Mouse (Mus musculus) embryonic facial prominence, embryonic 12.5 days (tissue): ENCODE results near the gene Erbb4. TPM values are rescaled to one million over a fixed set of nuclear protein-coding genes. Genes with fewer than 3 reads are reported as not detected.

Source experiments
- ATAC-seq: fragments of 200-750 bp; cut with Nextera tagmentation; 2 replicates; pipeline ENCODE4 v1.8.0; 2017; ENCODE audit not compliant: insufficient number of reproducible peaks, insufficient read depth, low FRiP score, low TSS enrichment
- H3K27ac ChIP-seq: fragments of 300-500 bp; sonication (generic); 2 replicates; pipeline ENCODE4 v1.5.1; 2016; ENCODE audit warnings: mild to moderate bottlenecking
- H3K27me3 ChIP-seq: fragments of 300-500 bp; sonication (generic); 2 replicates; pipeline ENCODE4 v1.6.1; 2016; ENCODE audit warnings: mild to moderate bottlenecking, moderate library complexity
- H3K36me3 ChIP-seq: fragments of 300-500 bp; sonication (generic); 2 replicates; pipeline ENCODE4 v1.6.1; 2016; ENCODE audit warnings: mild to moderate bottlenecking
- H3K4me1 ChIP-seq: fragments of 300-500 bp; sonication (generic); 2 replicates; pipeline ENCODE4 v1.6.1; 2016
- H3K4me2 ChIP-seq: fragments of 300-500 bp; sonication (generic); replicated peaks from 2 replicates; pipeline ENCODE4 v1.6.1; 2016; ENCODE audit warnings: mild to moderate bottlenecking, moderate library complexity
- H3K4me3 ChIP-seq: fragments of 300-500 bp; sonication (generic); 2 replicates; pipeline ENCODE4 v1.5.1; 2016; ENCODE audit warnings: mild to moderate bottlenecking
- H3K9ac ChIP-seq: fragments of 300-500 bp; sonication (generic); 2 replicates; pipeline ENCODE4 v1.6.1; 2016; ENCODE audit warnings: mild to moderate bottlenecking, moderate library complexity
- H3K9me3 ChIP-seq: fragments of 300-500 bp; sonication (generic); 2 replicates; pipeline ENCODE4 v1.6.1; 2016; ENCODE audit warnings: mild to moderate bottlenecking, moderate library complexity
- WGBS: fragments of 180-500 bp; shearing (Covaris S2); methylation state at CpG from one replicate; pipeline ENCODE4 v1.1.7; 2016; 5-methylcytosine and 5-hydroxymethylcytosine counted together
- polyA plus RNA-seq: library from polyadenylated mRNA; unstranded; fragments of >200 nt; fragmentation: Nextera tagmentation; extraction: Ambion mirVana; gene quantifications from 2 replicates; pipeline ENCODE4 v1.2.1, GENCODE M21; 2016

Gene Erbb4
- polyA plus RNA-seq, 1 experiment from 2014 or later, result 1.3 TPM

DNA sequence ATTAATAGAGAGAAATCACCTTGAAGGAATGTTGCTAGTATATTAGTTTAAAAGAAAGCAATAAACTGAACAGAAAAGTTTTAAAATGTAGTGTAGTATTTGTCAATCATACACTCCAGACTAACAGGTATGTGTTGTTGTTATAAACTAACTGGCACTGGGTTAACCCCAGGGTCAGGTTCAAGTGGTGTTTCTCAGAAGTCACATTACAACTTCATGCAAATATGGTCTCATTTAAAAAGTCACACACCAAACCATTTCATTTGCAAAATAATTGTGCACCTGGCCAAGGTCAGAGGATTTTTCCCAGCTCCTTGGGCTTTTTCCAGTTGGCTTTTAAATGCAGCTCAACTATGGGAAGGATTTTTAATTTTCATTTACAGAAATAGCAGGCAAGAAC lies 173.1 kb downstream of the Erbb4 start:
- no peaks in the 10 kb centered on the region for H3K4me1 ChIP-seq
- no peak overlapping the region for H3K4me2 ChIP-seq
- no peak overlapping the region for H3K27ac ChIP-seq
- H3K27me3 ChIP-seq, result no peaks in the 10 kb centered on the region
- ATAC-seq, result no peak
- no peaks in the 10 kb centered on the region for H3K9me3 ChIP-seq
- no peak overlapping the region for H3K9ac ChIP-seq
- H3K36me3 ChIP-seq, result no peaks in the 10 kb centered on the region
- H3K4me3 ChIP-seq, result no peak overlapping the region

DNA sequence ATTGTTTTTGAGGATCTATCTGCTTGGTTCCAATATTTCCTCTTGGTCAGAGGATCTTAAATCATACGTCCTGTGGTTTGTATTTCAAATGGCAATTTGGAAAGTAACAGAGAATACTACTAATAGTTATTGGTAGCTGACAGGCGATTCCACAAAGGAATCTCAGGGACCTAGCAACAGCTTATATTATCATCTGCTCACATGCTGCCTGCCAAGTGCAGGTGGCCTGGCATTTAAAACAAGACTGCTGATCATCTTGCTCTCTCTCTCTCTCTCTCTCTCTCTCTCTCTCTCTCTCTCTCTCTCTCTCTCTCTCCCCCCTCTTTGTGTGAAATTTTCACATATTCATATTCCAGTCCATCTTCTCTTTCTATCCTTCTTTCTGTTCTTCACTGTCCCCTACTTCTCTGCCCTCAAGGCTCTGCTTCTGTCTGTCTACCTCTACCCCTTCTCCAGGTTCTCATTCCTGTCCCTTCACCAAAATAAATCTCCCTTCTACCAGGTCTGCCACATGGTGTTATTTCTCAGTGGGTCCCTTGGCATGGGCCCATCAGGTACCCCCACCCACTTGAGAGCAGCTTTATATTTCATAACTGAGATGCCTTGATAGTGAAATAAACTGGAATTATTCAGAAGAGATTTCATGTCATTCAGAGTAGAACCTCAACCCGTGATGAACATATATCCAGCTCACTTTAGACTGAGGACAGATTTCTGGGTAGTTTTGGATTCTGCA lies 174.4 kb downstream of the Erbb4 start:
- WGBS, result 82% methylated on average over 3 of the region's 3 CpGs
- no peak overlapping the region for H3K4me2 ChIP-seq

DNA sequence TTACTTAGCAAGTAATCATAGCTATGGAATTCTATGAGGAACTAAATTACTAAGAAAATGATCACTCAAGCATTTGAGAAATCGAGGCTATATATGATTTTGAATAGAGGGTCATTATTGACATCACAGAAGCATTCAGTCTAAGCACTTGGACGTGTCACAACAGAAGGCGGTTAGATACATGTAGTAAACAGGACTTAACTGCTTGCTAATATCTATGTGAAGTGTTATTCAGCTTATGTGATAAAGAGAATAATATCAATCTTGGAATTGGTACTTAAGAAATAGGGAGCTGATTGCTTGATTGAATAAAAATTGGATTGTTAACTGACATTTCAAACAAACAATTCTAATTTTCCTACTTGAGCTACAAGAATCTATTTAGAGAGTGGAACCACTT lies 190.0 kb downstream of the Erbb4 start:
- Histone ChIP-seq H3K4me3 (no peak overlapping the region), H3K4me1 (no peaks in the 10 kb centered on the region), H3K27ac (no peak overlapping the region), H3K36me3 (no peaks in the 10 kb centered on the region), H3K4me2 (no peak overlapping the region), H3K9ac (no peak overlapping the region), H3K9me3 (no peaks in the 10 kb centered on the region), H3K27me3 (no peaks in the 10 kb centered on the region)
- 83% methylated on average over 3 of the region's 3 CpGs for WGBS
- ATAC-seq, result no peak

More for the DNA sequence above, 174.4 kb downstream of the Erbb4 start:
- no peaks in the 10 kb centered on the region for H3K9me3 ChIP-seq
- no peak for ATAC-seq
- no peak overlapping the region for H3K27ac ChIP-seq
- H3K4me3 ChIP-seq, result no peak overlapping the region
- no peak overlapping the region for H3K9ac ChIP-seq
- no peaks in the 10 kb centered on the region for H3K27me3 ChIP-seq
- no peaks in the 10 kb centered on the region for H3K36me3 ChIP-seq
- H3K4me1 ChIP-seq, result no peaks in the 10 kb centered on the region

DNA sequence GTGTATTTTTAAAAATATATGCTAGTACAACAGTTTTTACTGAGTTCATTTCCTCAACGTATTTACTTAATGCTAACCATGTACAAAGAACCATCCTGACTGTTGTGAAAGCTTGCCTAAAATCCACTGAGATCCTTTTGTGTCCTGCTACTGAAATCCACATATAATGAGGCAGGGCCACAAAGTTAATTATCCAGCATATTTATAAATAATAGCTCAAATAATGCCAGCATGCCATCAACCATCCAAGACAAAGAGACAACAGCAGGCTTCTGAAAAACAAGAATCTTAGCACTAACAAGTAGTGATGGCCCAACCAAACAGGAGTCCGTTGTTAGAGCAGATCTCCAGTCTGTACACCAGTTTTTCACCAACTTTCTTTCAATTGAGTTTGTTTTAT lies 215.8 kb downstream of the Erbb4 start:
- 73% methylated on average over 2 of the region's 2 CpGs for WGBS
- no peak for ATAC-seq
- H3K27me3 ChIP-seq, result no peaks in the 10 kb centered on the region
- H3K4me2 ChIP-seq, result no peak overlapping the region
- no peak overlapping the region for H3K9ac ChIP-seq
- no peak overlapping the region for H3K4me3 ChIP-seq
- H3K4me1 ChIP-seq, result no peaks in the 10 kb centered on the region
- no peaks in the 10 kb centered on the region for H3K36me3 ChIP-seq
- H3K27ac ChIP-seq, result no peak overlapping the region
- H3K9me3 ChIP-seq, result no peaks in the 10 kb centered on the region

DNA sequence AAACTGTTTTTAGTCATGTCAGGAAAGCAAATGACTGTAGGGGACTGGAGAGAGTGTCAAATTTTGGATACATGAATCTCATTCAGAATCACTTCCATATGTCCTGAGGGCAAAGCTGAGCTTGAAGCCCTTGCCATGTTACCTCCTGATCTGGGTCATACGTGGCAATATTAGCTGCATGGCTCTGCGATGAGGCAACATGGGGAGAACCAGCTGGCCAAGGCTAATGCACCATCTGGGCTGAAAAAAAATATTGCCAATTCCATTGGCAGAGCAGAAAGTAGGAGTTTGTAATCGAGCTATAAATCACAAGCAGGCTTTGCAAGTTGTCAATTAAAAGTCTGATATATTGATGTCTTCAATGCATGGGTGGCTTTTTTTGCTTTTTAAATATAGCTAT lies 221.0 kb downstream of the Erbb4 start:
- Histone ChIP-seq H3K27me3 (no peaks in the 10 kb centered on the region), H3K9me3 (no peaks in the 10 kb centered on the region), H3K36me3 (no peaks in the 10 kb centered on the region), H3K4me1 (no peaks in the 10 kb centered on the region), H3K27ac (no peak overlapping the region), H3K9ac (no peak overlapping the region), H3K4me3 (no peak overlapping the region), H3K4me2 (no peak overlapping the region)
- WGBS, result 47% methylated on average over 3 of the region's 3 CpGs
- no peak for ATAC-seq

DNA sequence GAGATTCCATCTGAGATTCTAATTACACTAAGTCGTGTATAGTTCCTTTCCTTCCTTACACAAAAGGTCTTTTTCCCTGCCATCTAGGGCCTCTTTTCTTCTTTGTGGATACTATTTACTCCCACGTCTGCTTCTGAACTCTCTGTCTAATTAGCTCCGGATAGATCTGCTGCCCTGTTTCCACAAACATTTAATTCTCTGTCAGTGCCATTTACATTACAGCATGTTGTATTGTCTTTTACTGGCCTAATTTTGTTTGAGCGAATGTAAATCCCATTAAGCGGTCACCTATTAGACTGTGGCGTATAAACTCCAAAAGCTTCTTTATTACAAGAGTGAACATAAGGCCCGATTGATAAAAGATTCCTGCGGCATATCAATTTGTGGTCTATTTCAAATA lies 232.9 kb downstream of the Erbb4 start:
- H3K9me3 ChIP-seq, result no peaks in the 10 kb centered on the region
- no peaks in the 10 kb centered on the region for H3K27me3 ChIP-seq
- no peak overlapping the region for H3K9ac ChIP-seq
- no peak overlapping the region for H3K27ac ChIP-seq
- no peak overlapping the region for H3K4me2 ChIP-seq
- H3K4me1 ChIP-seq, result no peaks in the 10 kb centered on the region
- 56% methylated on average over 8 of the region's 8 CpGs for WGBS
- ATAC-seq, result no peak
- H3K4me3 ChIP-seq, result no peak overlapping the region
- no peaks in the 10 kb centered on the region for H3K36me3 ChIP-seq

DNA sequence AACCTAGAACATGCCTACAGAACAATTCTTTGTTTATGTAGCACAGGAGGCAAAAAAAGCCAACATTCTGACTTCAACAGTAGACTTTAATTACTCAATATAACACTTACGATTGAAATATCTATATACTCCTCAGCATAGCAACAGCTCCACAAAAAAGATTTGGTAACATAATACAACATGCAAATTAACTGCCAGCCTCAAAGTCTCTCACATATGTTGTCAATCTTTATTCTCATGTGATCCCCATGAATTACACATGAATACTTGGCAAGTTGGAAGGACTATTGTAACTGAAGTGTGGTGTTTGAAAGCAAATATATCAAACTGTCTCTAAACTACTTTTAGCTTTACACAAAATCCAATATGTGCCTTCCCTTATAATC lies 234.2 kb downstream of the Erbb4 start:
- Histone ChIP-seq H3K9ac (no peak overlapping the region), H3K9me3 (no peaks in the 10 kb centered on the region), H3K4me2 (no peak overlapping the region), H3K4me3 (no peak overlapping the region), H3K36me3 (no peaks in the 10 kb centered on the region), H3K27ac (no peak overlapping the region), H3K27me3 (no peaks in the 10 kb centered on the region), H3K4me1 (no peaks in the 10 kb centered on the region)
- 44% methylated on average over 1 of the region's 1 CpGs for WGBS
- ATAC-seq, result no peak

DNA sequence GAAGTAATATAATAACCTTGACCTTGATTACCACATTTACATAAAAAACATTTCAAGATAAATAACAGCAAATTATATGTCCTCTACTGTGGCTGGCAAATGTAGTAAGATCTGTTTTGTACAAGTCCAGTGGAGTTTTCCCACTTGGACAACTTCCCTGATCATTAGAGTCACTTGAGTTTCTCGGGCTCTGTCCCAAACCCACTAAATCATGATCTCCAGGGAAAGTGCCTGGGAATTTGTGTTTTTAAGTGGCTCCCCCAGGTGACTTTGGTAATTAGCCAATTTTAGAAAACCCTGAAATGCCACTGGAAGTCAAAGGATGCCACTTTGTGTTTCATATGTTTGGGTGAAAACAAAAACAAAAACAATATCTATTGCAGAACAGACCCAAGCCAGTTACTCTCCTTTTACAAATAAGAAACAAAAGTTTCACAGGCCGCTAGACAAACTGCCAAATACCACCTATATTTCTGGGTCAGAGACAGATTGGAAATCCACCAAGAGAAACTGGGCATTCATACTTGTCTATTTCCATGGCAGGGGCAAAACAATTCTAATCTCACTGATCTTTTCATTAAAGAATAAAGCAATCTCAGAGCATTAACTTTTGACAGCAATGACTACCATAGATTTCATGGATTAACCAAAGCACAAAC lies 234.8 kb downstream of the Erbb4 start:
- WGBS, result 68% methylated on average over 2 of the region's 2 CpGs
- Histone ChIP-seq H3K9me3 (no peaks in the 10 kb centered on the region), H3K27me3 (no peaks in the 10 kb centered on the region), H3K4me1 (no peaks in the 10 kb centered on the region), H3K36me3 (no peaks in the 10 kb centered on the region), H3K4me2 (no peak overlapping the region), H3K4me3 (no peak overlapping the region), H3K9ac (no peak overlapping the region), H3K27ac (no peak overlapping the region)
- no peak for ATAC-seq

DNA sequence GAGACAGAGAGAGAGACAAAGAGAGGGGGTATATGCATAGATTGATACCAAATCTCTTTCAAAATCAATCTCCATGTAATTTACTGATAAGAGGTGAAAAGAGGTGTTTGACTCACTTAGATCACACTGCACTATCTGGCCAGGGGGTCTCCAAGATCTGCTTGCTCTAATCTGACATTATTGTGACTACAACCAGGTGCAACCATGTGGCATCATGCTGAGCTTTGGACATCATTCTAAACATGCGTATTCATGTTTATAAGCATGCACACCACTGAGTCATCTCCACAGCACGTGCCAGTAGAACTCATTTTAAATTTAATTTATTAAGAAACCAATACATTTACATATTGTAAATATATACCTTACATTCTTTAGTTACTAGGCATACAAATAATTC lies 247.5 kb downstream of the Erbb4 start:
- WGBS, result 77% methylated on average over 2 of the region's 2 CpGs
- H3K4me2 ChIP-seq, result no peak overlapping the region
- no peak overlapping the region for H3K27ac ChIP-seq
- no peaks in the 10 kb centered on the region for H3K27me3 ChIP-seq
- no peaks in the 10 kb centered on the region for H3K4me1 ChIP-seq
- no peaks in the 10 kb centered on the region for H3K9me3 ChIP-seq
- no peak for ATAC-seq
- no peak overlapping the region for H3K4me3 ChIP-seq
- H3K36me3 ChIP-seq, result no peaks in the 10 kb centered on the region
- H3K9ac ChIP-seq, result no peak overlapping the region

DNA sequence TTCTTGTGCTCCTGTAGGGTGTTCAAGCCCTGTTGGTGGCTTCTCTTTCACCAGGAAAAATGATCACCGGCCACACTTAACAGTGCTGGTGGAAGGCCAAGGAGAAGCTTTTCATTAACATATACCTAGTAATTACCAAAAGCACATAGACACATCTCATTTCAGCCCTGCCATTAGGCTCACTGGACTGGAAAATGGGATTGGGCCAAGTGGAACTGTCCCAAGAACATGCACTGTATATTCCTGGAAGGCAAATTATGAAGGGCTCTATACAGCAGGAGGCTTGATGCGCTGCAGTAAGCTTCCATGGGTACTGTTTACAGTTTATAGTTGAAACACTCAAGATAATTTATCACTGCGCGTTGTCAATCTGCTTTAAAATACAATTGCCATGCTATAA lies 248.4 kb downstream of the Erbb4 start:
- 92% methylated on average over 4 of the region's 4 CpGs for WGBS

DNA sequence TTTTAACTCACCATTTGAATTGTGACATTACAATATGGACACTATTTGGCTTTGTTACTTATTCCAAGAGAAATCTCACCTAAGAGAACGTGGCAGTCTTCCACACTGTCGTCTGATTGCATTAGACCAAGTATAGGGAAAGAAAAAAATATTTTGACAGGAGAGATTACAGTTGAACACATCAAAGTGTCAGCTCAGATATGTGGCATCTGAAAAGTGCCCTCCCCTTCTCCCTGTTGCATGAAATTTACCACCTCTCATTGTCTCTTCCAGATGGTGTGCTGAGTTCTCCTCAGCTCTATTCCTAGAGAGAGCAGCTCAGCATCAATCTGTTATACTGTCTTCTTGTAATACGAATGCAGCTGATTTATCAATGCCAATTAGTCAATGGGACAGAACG lies 268.5 kb downstream of the Erbb4 start:
- Histone ChIP-seq H3K9me3 (no peaks in the 10 kb centered on the region), H3K27me3 (no peaks in the 10 kb centered on the region), H3K27ac (no peak overlapping the region), H3K36me3 (no peaks in the 10 kb centered on the region), H3K4me1 (no peaks in the 10 kb centered on the region), H3K9ac (no peak overlapping the region), H3K4me3 (no peak overlapping the region), H3K4me2 (no peak overlapping the region)
- ATAC-seq, result no peak
- WGBS, result 77% methylated on average over 4 of the region's 4 CpGs

More for the DNA sequence above, 248.4 kb downstream of the Erbb4 start:
- Histone ChIP-seq H3K4me2 (no peak overlapping the region), H3K27ac (no peak overlapping the region), H3K27me3 (no peaks in the 10 kb centered on the region), H3K4me3 (no peak overlapping the region), H3K36me3 (no peaks in the 10 kb centered on the region), H3K9me3 (no peaks in the 10 kb centered on the region), H3K4me1 (no peaks in the 10 kb centered on the region), H3K9ac (no peak overlapping the region)
- no peak for ATAC-seq

DNA sequence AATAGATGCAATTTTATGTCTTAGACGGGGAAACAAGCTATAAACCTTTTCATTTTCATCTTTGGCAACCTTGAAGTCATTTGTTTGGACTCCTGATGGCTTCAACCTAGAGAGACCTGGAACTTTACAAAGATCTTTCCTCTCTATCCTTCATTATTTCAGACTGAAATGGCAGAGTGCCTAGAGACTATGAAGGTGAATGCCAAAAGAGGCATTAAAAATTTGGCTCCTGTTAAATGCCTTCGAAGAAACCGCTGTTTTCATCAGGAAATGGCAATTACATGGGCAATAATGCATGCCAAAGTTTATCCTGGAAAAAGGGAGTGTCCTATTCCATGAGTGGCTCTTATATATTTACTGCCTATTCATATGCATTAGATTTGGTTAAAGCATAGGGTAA lies 273.2 kb downstream of the Erbb4 start:
- Histone ChIP-seq H3K4me1 (no peaks in the 10 kb centered on the region), H3K4me2 (no peak overlapping the region), H3K4me3 (no peak overlapping the region), H3K36me3 (no peaks in the 10 kb centered on the region), H3K27ac (no peak overlapping the region), H3K9ac (no peak overlapping the region), H3K27me3 (no peaks in the 10 kb centered on the region), H3K9me3 (no peaks in the 10 kb centered on the region)
- 71% methylated on average over 3 of the region's 3 CpGs for WGBS
- ATAC-seq, result no peak
